Mouse (Mus musculus) brain, adult 2 months (tissue): Measurements from ENCODE around the gene Eif2ak2.
A peak's percentile ranks its signal among the peaks of the same experiment; 100 is the strongest.

ENCODE experiments used
- DNase-seq: peaks from one replicate; pipeline ENCODE4 v3.0.0; 2011; ENCODE audit warnings: low read depth, low spot score

Eif2ak2 gene

GRCm38 (mm10) chr17:78834856-78835835 lies 47.2 kb downstream of the Eif2ak2 start, which contains the start of the genes Heatr5b and Gpatch11:
Heatr5b (minus strand) TSS chr17:78835364.
Gpatch11 (plus strand) TSS chr17:78835567.
- DNase-seq = peak; percentile 99

- peak; percentile 2 for DNase-seq
Measured at GRCm38 (mm10) chr17:78824346-78824745, 58.0 kb downstream of the Eif2ak2 start.

DNA sequence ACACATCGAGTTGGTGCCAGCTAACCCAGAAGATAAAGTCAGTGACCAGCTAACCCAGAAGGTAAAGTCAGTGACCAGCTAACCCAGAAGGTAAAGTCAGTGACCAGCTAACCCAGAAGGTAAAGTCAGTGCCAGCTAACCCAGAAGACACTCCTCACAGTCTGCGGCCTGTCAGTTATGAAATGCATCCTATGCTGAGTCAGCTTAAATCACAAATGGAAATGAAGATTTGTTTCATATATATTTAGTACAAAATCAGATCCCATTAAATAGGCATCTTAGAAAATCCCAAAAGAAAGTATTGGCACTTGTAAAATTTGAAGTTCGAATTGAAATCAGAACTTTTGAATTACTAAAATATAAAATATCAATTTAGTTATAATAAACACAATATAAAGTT lies 72.8 kb downstream of the Eif2ak2 start:
- no peak for DNase-seq

DNA sequence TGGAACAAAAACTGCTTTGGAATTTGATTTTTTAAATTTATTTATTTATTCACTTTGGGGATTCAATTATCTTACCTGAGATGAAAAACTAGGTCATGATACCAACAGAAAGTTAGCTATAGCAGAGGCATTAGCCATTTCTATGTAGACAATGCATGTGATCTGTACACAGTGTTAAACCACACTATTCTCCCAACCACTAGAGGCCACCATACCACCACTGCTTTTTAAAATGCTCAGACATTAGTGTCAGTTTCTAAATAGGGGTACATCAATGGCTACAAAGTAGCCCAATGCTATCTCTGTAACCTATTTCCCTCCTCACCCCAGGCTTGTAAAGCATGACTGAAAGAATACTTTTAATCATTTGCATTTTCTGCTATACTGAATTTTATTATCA lies 73.4 kb downstream of the Eif2ak2 start:
- DNase-seq = peak; percentile 30
